Mouse (Mus musculus) intestine, embryonic 14.5 days (tissue): Measurements from ENCODE around the gene Crebl2. TPM values are rescaled to one million over a fixed set of nuclear protein-coding genes. Genes with fewer than 3 reads are reported as not detected.

Experiments used
- ATAC-seq: fragments of 200-750 bp; cut with Nextera tagmentation; replicated peaks from 2 replicates; pipeline ENCODE4 v1.8.0; 2017; ENCODE audit warnings: low read depth, moderate number of reproducible peaks, moderate TSS enrichment, moderate library complexity; ENCODE audit not compliant: low FRiP score, low TSS enrichment
- DNase-seq: peaks from one replicate; pipeline ENCODE4 v3.0.0-alpha.2; 2018; ENCODE audit warnings: low spot score
- H3K27ac ChIP-seq: fragments of 300-500 bp; sonication (generic); 2 replicates; pipeline ENCODE4 v1.5.1; 2014; ENCODE audit warnings: low read depth, mild to moderate bottlenecking, control low read depth
- H3K27me3 ChIP-seq: fragments of 300-500 bp; sonication (generic); replicated peaks from 2 replicates; pipeline ENCODE4 v1.6.1; 2014; ENCODE audit warnings: low read length, control low read depth; ENCODE audit not compliant: control insufficient read depth, insufficient read depth
- H3K36me3 ChIP-seq: fragments of 300-500 bp; sonication (generic); 2 replicates; pipeline ENCODE4 v1.6.1; 2014; ENCODE audit warnings: low read length, control low read depth; ENCODE audit not compliant: control insufficient read depth, insufficient read depth
- H3K4me1 ChIP-seq: fragments of 300-500 bp; sonication (generic); replicated peaks from 2 replicates; pipeline ENCODE4 v1.6.1; 2014; ENCODE audit warnings: low read length, control low read depth, mixed read lengths; ENCODE audit not compliant: control insufficient read depth, insufficient read depth
- H3K4me2 ChIP-seq: fragments of 300-500 bp; sonication (generic); 2 replicates; pipeline ENCODE4 v1.6.1; 2014; ENCODE audit warnings: low read length
- H3K4me3 ChIP-seq: fragments of 300-500 bp; sonication (generic); 2 replicates; pipeline ENCODE4 v1.5.1; 2014; ENCODE audit warnings: low read depth, low read length, control low read depth, mixed read lengths
- H3K9ac ChIP-seq: fragments of 300-500 bp; sonication (generic); 2 replicates; pipeline ENCODE4 v1.6.1; 2014; ENCODE audit warnings: mild to moderate bottlenecking, low read length
- H3K9me3 ChIP-seq: fragments of 300-500 bp; sonication (generic); 2 replicates; pipeline ENCODE4 v1.6.1; 2016; ENCODE audit warnings: low read length, control low read depth; ENCODE audit not compliant: control insufficient read depth
- WGBS: fragments of 180-500 bp; shearing (Covaris S2); extraction: QIAGEN DNeasy Blood & Tissue Kit; methylation state at CpG from one replicate; pipeline ENCODE4 v1.1.7; 2014; 5-methylcytosine and 5-hydroxymethylcytosine counted together
- polyA plus RNA-seq: library from polyadenylated mRNA; unstranded; fragments of >200 nt; fragmentation: Nextera tagmentation; extraction: Ambion mirVana; gene quantifications from 2 replicates; pipeline ENCODE4 v1.2.1, GENCODE M21; 2014

The Crebl2 gene
- polyA plus RNA-seq, 1 experiment from 2014 or later, result 2.3 TPM

GRCm38 (mm10) chr6:134885515-134885914, 55.6 kb downstream of the Crebl2 start:
- 0 out of 2 replicates have a peak, but pooled peaks cover 3% of the 10 kb centered on the region for H3K36me3 ChIP-seq
- no peak overlapping the region for H3K4me3 ChIP-seq
- H3K27ac ChIP-seq, result no peak overlapping the region
- H3K9ac ChIP-seq, result no peak overlapping the region
- no peaks in the 10 kb centered on the region; the same call in 1 of the 2 replicates for H3K4me1 ChIP-seq
- H3K9me3 ChIP-seq, result no peaks in the 10 kb centered on the region
- DNase-seq, result no peak
- WGBS, result 85% methylated on average over 2 of the region's 2 CpGs
- ATAC-seq, result no peak
- H3K27me3 ChIP-seq, result no peaks in the 10 kb centered on the region
- no peak overlapping the region for H3K4me2 ChIP-seq

GRCm38 (mm10) chr6:134886475-134886874, 56.5 kb downstream of the Crebl2 start:
- no peak overlapping the region for H3K9ac ChIP-seq
- H3K4me1 ChIP-seq, result no peaks in the 10 kb centered on the region; the same call in 1 of the 2 replicates
- 83% methylated on average over 8 of the region's 8 CpGs for WGBS
- H3K9me3 ChIP-seq, result no peaks in the 10 kb centered on the region
- H3K27ac ChIP-seq, result no peak overlapping the region
- DNase-seq, result no peak
- H3K4me3 ChIP-seq, result no peak overlapping the region
- no peak overlapping the region for H3K4me2 ChIP-seq
- no peak for ATAC-seq
- H3K36me3 ChIP-seq, result 0 out of 2 replicates have a peak, but pooled peaks cover 3% of the 10 kb centered on the region
- no peaks in the 10 kb centered on the region for H3K27me3 ChIP-seq

- Histone ChIP-seq H3K4me2 (peak overlapping the region; percentile 34), H3K4me3 (peak overlapping the region; percentile 22; the same call in 1 of the 2 replicates), H3K36me3 (0 out of 2 replicates have a peak, but pooled peaks cover under 1% of the 10 kb centered on the region), H3K4me1 (no peaks in the 10 kb centered on the region; the same call in 1 of the 2 replicates), H3K27ac (no peak overlapping the region), H3K9ac (no peak overlapping the region), H3K27me3 (no peaks in the 10 kb centered on the region), H3K9me3 (no peaks in the 10 kb centered on the region)
- DNase-seq, result no peak
- WGBS, result 49% methylated on average over 5 of the region's 5 CpGs
- ATAC-seq, result no peak
Measured at GRCm38 (mm10) chr6:134887008-134887407, 57.1 kb downstream of the Crebl2 start.

DNA sequence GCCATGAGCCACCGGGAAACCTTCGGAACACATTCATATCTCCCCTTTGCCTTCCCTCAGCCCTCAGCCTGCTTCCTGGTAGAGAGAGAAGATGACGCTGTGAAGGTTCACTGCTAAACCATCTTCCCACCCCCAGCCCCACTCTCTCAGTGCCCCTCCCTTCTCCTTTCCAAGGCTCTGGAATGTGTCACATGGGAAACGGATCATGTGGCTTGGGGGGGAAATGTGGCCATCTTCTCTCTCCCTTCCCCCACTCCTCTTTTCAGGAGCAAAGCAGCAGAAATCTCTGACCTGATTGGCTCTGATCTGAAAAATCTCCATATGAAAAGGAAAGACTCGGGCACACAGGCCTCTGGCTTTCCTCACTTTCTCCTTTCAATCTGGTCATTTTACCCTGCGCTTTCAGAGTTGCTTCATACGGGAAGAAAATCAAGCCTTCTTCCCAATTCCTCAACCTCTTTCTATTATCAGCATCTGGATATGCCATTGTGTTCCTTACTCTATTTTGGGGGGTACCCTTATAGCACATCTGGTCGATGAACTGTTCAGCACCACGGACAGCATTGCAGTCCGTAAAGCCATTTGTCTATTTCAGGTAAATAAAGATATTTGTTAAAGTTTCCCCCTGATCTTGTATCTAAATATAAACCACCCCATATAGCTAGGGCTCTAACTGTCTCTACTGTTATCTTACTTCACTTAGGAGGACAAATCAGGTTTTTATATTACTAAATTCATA, 57.9 kb downstream of the Crebl2 start:
- no peaks in the 10 kb centered on the region; the same call in 1 of the 2 replicates for H3K4me1 ChIP-seq
- H3K27ac ChIP-seq, result peak overlapping the region; percentile 39; the same call in 1 of the 2 replicates
- no peaks in the 10 kb centered on the region for H3K36me3 ChIP-seq
- no peaks in the 10 kb centered on the region for H3K9me3 ChIP-seq
- H3K27me3 ChIP-seq, result no peaks in the 10 kb centered on the region
- 0 out of 2 replicates have a peak, but pooled peaks have one; percentile 60 for ATAC-seq
- peak overlapping the region; percentile 34 for H3K4me2 ChIP-seq
- DNase-seq, result peak; percentile 64
- no peak overlapping the region for H3K9ac ChIP-seq
- peak overlapping the region; percentile 22 for H3K4me3 ChIP-seq
- WGBS, result 4% methylated on average over 10 of the region's 10 CpGs

DNA sequence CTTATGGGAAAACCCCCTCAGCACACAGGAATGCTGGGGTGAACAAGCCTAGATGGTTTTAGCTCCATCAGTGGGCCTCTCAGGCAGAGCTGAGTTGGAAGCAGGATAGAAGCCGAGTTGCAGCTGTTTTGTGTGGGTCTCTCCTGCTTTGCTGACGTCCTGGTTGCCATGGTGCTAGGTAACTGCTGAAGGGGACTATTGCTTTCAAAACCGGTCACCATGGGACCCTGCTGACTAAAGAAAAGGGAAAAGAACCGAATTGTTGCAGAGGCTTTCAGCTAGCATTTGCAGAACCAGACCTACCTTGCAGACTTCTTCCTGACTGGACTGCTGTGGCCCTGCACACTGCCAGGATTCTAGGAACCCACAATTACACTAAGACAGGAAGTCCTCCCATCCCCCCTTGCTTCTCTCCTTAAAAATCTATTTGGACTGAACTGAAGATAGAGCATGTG, 58.6 kb downstream of the Crebl2 start:
- ATAC-seq (no peak), DNase-seq (no peak)
- H3K27ac ChIP-seq, result no peak overlapping the region

GRCm38 (mm10) chr6:134889763-134890162, 59.8 kb downstream of the Crebl2 start:
- no peaks in the 10 kb centered on the region for H3K9me3 ChIP-seq
- no peak overlapping the region for H3K4me3 ChIP-seq
- ATAC-seq, result no peak
- WGBS, result 74% methylated on average over 1 of the region's 1 CpGs
- no peak overlapping the region for H3K4me2 ChIP-seq
- no peak for DNase-seq
- no peaks in the 10 kb centered on the region for H3K36me3 ChIP-seq
- no peaks in the 10 kb centered on the region for H3K27me3 ChIP-seq
- H3K9ac ChIP-seq, result no peak overlapping the region
- H3K27ac ChIP-seq, result no peak overlapping the region
- H3K4me1 ChIP-seq, result no peaks in the 10 kb centered on the region; the same call in 1 of the 2 replicates

More for the DNA sequence above, 58.6 kb downstream of the Crebl2 start:
- no peak overlapping the region for H3K4me3 ChIP-seq
- H3K36me3 ChIP-seq, result no peaks in the 10 kb centered on the region
- H3K27me3 ChIP-seq, result no peaks in the 10 kb centered on the region
- no peaks in the 10 kb centered on the region; the same call in 1 of the 2 replicates for H3K4me1 ChIP-seq
- no peaks in the 10 kb centered on the region for H3K9me3 ChIP-seq
- peak overlapping the region; percentile 34; the same call in 1 of the 2 replicates for H3K4me2 ChIP-seq
- H3K9ac ChIP-seq, result no peak overlapping the region
- 9% methylated on average over 4 of the region's 4 CpGs for WGBS

GRCm38 (mm10) chr6:134890436-134890835, 60.5 kb downstream of the Crebl2 start:
- 81% methylated on average over 7 of the region's 7 CpGs for WGBS
- ATAC-seq (no peak), DNase-seq (no peak)
- Histone ChIP-seq H3K36me3 (no peaks in the 10 kb centered on the region), H3K27ac (no peak overlapping the region), H3K4me3 (no peak overlapping the region), H3K27me3 (no peaks in the 10 kb centered on the region), H3K9ac (no peak overlapping the region), H3K4me2 (no peak overlapping the region), H3K9me3 (no peaks in the 10 kb centered on the region), H3K4me1 (no peaks in the 10 kb centered on the region; the same call in 1 of the 2 replicates)

GRCm38 (mm10) chr6:134896570-134897436, 66.8 kb downstream of the Crebl2 start:
- ATAC-seq, result no peak
- DNase-seq, result no peak

More at GRCm38 (mm10) chr6:134896570-134897436, 66.8 kb downstream of the Crebl2 start:
- H3K9me3 ChIP-seq, result no peaks in the 10 kb centered on the region
- no peaks in the 10 kb centered on the region for H3K36me3 ChIP-seq
- peak overlapping the region; percentile 100 for H3K27ac ChIP-seq
- H3K4me2 ChIP-seq, result peak overlapping the region; percentile 83
- H3K27me3 ChIP-seq, result no peaks in the 10 kb centered on the region
- H3K4me1 ChIP-seq, result peaks cover 6% of the 10 kb centered on the region
- WGBS, result 49% methylated on average over 15 of the region's 15 CpGs
- peak overlapping the region; percentile 96 for H3K9ac ChIP-seq
- peak overlapping the region; percentile 72 for H3K4me3 ChIP-seq
